Mouse (Mus musculus) neutrophil, adult 5-6 weeks (primary cell): ENCODE results near the gene Gucy1b2. TPM values are rescaled to one million over a fixed set of nuclear protein-coding genes. Genes with fewer than 3 reads are reported as not detected.
A peak's percentile ranks its signal among the peaks of the same experiment; 100 is the strongest.

Source experiments
- ATAC-seq: fragments of 151-379, 151-347 bp; 2 replicates; pipeline ENCODE4 v1.8.0; 2017; ENCODE audit warnings: mild to moderate bottlenecking, moderate TSS enrichment; ENCODE audit not compliant: insufficient number of reproducible peaks, poor library complexity, low FRiP score, severe bottlenecking; ENCODE audit errors: extremely low read depth
- total RNA-seq: library from RNA; stranded (forward); fragments of 200-1000 nt; gene quantifications from 2 replicates; pipeline ENCODE4 v1.2.3, GENCODE M21; 2017

The Gucy1b2 gene
- not detected in 2 replicates for total RNA-seq

GRCm38 (mm10) chr14:62456239-62456747 lies at the start of gene Gucy1b2:
Gene Gucy1b2, minus strand, starts transcription at chr14:62456289.
- ATAC-seq, result no peak

GRCm38 (mm10) chr14:62497391-62497790 lies 41.3 kb upstream of the Gucy1b2 start:
- no peak for ATAC-seq

- ATAC-seq, result no peak
These were observed 40.4 kb upstream of the Gucy1b2 start for GRCm38 (mm10) chr14:62496501-62496900.

- no peak for ATAC-seq
These were observed 37.4 kb upstream of the Gucy1b2 start for GRCm38 (mm10) chr14:62493456-62493855.

GRCm38 (mm10) chr14:62492196-62492850 lies 36.2 kb upstream of the Gucy1b2 start:
- 0 out of 2 replicates have a peak, but pooled peaks have one; percentile 13 for ATAC-seq

- no peak for ATAC-seq
These were observed 32.2 kb upstream of the Gucy1b2 start for GRCm38 (mm10) chr14:62488270-62488669.

- no peak for ATAC-seq
These were observed 25.3 kb upstream of the Gucy1b2 start for GRCm38 (mm10) chr14:62481381-62481780.

- no peak for ATAC-seq
These were observed 23.3 kb upstream of the Gucy1b2 start for GRCm38 (mm10) chr14:62479395-62479794.

GRCm38 (mm10) chr14:62474481-62474880 lies 18.4 kb upstream of the Gucy1b2 start:
- ATAC-seq, result no peak

GRCm38 (mm10) chr14:62472061-62472460 lies 16.0 kb upstream of the Gucy1b2 start:
- no peak for ATAC-seq

GRCm38 (mm10) chr14:62468753-62469125 lies 12.7 kb upstream of the Gucy1b2 start:
- ATAC-seq, result no peak

- ATAC-seq, result no peak
These were observed 12.1 kb upstream of the Gucy1b2 start for GRCm38 (mm10) chr14:62468119-62468752.

GRCm38 (mm10) chr14:62464966-62465365 lies 8.9 kb upstream of the Gucy1b2 start:
- ATAC-seq, result no peak

GRCm38 (mm10) chr14:62459541-62459940 lies 3.5 kb upstream of the Gucy1b2 start:
- no peak for ATAC-seq

GRCm38 (mm10) chr14:62457420-62458181 lies 1.5 kb upstream of the Gucy1b2 start:
- 0 out of 2 replicates have a peak, but pooled peaks have one; percentile 26 for ATAC-seq

GRCm38 (mm10) chr14:62455570-62455879 lies 564 bp downstream of the Gucy1b2 start:
- ATAC-seq, result no peak

- ATAC-seq, result no peak
These were observed 1.1 kb downstream of the Gucy1b2 start for GRCm38 (mm10) chr14:62454760-62455569.

GRCm38 (mm10) chr14:62454136-62454535 lies 2.0 kb downstream of the Gucy1b2 start:
- no peak for ATAC-seq

- ATAC-seq, result no peak
These were observed 2.8 kb downstream of the Gucy1b2 start for GRCm38 (mm10) chr14:62453276-62453675.
